Mouse (Mus musculus): ENCODE results near the gene 6430550D23Rik.
"Not testable (repeated sequence)": the region's sequence is repeated elsewhere in the genome, so short reads cannot be mapped to it uniquely, and the experiment has no call there.

Gene 6430550D23Rik

DNA sequence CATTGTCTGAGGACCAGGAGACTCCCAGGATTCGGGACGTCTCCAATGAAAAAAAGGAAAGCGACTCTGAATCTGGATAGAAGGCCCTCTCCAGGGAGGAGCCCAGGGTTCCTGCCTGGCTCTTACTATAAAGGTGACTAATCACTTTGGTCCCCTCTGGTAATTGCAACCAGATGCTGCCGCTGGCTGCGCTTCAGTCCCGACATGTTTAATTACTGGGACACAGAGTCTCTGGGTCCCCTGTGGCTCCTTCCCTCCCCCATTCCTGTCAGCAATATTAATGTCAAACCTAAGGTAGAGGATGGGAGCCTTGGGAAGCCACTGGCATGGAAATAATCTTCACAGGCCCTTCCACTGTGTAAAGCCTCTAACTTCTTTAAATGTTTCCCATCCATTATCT lies 58.4 kb downstream of the 6430550D23Rik start:
- no peak for DNase-seq

DNA sequence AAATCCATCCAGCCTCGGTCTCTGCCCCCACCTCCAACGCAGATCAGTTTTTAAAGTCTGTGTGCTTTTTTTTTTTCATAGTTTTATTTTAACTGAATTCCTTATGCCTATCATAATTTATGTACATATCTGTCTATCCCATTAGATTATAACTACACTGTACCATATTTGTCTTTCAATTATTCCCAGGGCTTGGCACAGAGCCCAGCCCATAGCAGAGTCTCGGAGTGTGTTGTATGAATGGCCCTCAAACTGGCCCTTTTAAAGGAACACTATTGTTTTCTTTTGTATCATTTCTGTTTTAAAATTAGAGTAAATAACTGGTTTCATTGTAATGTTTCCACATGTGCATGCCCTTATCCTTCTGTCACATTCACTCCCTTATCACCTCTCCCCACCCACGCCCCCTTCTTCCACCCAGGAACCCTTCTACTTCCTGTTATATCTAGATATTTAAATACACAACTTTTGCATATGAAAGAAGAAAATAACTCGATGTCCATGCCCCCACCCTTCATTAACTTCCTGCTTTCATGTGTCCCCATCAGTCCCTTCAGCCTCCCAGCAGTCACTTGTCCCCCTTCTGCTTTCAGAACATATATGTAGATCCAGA lies 60.3 kb downstream of the 6430550D23Rik start:
- peak; percentile 72 for DNase-seq

DNA sequence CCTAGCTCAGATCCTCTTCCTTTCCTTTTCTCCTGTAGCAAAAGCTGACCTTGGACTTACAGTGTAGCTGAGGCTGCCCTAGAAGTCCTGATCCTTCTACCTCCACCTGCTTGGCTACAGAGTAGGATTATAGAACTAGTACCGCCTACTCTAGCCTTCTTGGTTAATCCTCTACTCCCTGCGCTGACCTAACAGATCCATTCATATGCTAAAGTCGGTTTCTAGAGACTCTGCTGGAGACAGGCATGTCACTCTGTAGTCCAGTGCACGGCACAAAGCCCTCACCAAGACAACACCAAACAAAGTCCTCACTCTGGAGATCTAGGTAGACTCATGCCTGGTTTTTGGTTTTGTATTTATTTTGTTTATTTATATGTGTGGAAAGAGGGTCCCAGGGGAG lies 61.3 kb downstream of the 6430550D23Rik start:
- no peak for DNase-seq

DNA sequence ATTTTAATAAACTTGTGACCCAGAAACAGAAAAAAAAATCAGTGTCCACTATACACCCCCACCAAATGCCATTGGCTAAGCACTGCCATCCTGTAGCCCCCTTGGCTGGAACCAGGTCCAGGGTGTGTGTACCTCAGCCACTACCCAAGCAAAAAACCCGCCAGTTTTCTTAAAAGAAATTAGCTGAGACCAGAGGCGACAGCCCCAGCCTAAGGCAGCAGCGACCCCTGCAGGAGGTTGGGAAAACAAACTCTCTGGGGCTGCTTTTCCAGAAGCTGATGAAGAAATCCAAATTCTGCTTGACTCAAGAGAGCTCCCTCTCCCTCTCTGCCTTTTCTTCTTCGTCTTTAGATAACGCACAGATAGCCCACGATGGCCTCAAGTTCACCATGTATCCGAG lies 61.7 kb downstream of the 6430550D23Rik start:
- peak; percentile 80 for DNase-seq

DNA sequence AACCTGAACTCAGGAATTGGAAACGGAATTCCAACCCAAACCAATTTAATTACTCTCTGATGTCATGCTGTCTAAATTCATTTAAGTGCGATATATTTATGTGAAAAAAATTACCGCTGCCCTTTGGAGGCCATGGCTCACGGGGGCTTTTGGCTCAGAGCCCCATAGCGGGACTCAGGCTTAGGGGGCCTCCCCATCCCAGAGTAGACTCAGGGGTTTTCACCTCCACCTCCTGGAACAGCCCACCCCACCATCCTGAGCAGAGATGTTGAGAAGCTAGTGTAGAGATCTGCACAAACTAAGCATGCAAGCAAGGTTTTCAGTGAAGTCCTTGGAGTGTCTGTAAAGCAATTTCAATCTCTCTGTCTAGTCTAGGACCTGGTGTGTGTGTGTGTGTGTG lies 62.2 kb downstream of the 6430550D23Rik start:
- DNase-seq: no peak

DNA sequence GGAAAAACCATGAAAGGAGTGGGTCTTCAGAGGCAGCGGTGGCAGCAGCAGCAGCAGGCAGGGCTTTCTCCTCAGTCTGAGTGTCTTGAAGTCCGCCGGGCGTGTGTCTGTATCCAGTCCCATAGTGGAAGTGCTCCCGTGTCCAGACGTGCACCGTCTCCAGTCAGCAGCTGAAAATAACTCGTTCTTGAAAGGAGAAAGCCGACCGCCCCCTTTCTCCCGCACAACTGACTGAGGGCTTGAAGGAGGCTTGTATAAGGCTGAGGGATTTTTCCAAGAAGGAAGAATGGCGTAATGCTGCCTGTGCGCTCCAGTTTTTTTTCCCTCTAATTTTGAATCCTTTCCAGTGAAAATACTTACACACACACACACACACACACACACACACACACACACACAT lies 62.7 kb downstream of the 6430550D23Rik start, which contains the start of gene Gdf5:
Gene Gdf5 (minus strand): TSS at position 244 of the 400 bp plus-strand sequence.
- DNase-seq: no peak

DNA sequence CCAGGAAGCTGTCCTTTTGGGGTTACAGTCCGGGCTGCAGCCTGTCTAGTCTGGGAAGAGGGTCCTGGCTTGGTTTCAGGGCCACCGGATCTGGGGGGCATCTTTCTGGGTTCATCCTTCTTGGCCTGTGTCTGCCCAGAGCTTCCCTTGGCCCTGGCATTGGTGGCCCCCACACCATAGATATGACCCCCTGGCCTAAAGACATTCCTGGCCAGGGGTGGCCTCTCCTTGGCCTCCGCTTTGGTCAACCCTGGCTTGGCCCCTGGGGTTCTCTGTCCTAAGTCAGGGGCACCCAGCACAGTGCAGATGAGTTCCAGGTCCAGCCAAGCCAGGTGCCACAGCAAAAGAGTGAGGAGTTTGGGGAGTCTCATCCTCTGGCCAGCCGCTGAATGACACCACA lies 63.1 kb downstream of the 6430550D23Rik start:
- DNase-seq: no peak

DNA sequence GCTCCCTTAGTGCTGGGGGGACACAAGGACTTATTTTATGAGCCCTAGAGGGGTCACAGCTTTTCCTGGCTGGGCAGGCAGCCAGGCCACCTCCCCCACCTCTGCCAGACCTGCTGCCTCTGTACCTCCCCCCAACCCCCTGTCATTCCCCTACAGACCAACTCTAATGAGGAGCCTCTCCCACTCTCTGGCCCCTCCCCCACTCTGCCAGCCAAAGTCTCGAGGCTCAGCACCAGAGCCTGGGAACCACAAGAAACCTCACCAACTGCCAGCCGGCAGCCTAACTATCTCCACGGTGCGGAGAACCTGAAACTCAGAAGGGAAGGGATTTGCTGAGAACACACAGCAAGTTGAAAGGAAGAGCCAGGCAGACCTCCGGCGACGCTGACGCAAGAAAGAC lies 64.3 kb downstream of the 6430550D23Rik start:
- DNase-seq: no peak

DNA sequence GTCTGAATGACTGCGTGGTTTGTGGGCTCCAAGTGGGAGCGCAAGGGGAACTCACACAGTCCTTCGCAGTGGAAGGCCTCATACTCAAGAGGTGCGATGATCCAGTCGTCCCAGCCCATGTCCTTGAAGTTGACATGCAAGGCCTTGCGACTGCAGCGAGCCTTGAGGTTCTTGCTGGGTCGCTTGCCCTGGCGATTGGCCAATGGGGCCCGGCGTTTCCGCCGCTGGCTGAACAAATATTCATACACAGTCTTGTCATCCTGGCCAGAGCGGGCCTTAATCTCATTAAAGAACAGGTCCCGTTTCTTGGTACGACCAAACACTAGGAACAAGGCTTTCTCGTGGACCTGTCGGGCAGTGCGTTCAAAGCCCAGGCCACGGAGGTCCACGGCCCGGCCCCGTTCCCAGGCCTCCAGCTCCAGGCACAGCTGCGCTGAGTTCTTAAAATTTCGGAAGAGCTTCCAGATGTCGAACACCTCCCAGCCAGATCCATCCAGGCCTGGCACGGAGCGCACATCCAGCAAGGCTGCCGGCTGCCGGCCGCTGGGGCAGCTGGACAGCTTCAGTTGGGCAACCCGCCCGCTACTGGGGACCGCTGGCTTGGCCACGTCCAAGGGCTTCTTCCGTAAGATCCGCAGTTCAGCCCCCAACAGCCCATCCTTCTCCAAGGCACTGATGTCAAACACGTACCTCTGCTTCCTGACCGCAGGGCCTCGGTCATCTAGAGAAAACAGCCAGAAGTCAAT lies 65.9 kb downstream of the 6430550D23Rik start:
- DNase-seq: no peak

DNA sequence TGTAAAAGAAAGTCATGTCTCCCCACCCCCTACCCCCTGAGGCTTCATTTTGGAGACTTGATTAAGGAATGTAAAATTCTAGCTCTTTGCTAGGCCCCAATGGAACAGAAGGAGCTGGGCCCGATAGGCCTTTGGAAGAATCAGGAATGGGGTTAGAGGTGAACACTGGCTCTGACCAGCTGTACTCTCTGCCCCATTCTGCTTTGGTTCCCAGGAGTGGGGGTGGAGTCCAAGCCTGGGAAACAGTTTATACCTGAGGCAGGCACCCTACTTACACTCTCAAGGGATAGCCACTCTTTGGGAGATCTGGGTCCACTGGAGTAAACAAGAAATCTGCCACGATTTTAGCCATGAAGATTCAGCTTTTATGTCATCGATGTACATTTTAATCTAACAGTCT lies 67.1 kb downstream of the 6430550D23Rik start, which contains the start of gene Gm15557:
Gene Gm15557 (plus strand): TSS at position 48 of the 400 bp plus-strand sequence.
- DNase-seq: no peak

DNA sequence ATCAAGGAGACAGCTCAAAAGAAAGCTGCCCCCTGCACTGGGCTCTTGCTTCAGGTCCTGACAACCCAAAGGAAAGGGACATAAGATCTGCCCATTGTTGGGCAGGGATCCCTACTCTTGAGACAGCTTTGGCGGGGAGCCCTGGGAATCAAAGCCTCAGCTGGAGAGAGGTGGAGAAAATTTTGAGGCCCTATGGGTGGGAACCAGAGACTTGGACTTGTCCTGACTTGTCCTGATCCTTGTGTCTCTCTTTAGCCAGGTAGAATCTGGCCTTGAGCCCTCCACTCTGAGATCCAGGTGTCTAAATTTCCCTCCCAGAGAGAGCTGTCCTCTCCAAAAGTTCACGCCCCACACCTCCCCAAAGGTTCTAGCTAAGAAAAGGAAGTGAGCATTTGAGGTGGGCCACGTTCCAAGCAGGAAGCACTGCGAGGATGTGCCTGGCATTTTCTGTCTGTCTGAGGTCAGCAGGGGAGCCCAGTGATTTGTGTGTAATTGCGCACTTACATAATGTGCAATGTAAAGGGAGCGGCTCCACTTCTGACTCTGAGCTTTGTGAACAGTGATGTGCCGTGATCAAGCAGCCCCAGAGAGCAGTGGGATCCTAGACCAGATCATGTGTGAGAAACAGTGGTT lies 67.8 kb downstream of the 6430550D23Rik start:
- DNase-seq: no peak

DNA sequence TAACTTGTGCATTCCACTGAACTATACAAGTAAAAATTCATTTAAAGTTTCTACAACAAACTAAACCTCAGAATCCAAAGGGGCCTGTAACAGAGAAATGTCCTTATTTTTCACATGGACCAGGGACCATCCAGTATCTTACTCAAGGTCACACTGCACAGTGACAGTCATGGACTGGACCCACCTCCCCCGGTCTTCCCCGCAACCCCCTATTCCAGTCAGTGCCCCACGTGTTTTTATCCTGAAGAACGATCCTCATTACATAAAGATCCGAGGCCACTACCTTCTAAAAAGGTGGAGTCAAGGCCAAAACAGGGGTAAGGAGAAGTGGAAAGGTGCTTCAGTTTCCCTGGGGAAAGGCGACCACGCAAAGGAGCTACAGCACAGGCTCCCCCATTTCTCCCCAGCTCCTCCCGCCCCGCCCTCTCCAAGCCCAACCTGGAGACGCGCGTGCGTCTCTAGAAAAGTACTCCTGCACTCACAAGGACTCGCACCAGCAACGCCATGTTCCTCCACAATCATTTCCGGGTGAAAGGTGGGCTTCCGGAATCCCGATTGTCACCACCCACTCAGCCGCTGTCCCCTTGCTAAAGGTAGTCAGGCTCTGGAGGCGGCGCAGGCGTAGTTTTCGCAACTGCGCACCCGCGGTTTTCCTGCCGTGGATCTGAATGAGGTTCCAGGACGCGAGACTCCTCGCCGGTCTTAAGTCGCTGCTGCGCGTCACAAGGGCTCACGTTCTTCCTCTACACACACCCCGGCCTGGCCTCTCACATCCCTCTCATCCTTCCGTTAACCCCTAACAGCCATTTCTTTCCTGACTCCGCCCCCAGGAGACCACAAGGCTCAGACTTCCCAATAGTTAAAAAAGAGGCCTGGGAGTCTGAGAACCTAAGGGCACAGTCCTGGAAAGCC lies 78.0 kb downstream of the 6430550D23Rik start, which contains the start of gene Uqcc1:
Gene Uqcc1 (minus strand): TSS at position 780 of the 912 bp plus-strand sequence.
- DNase-seq: peak; percentile 87

DNA sequence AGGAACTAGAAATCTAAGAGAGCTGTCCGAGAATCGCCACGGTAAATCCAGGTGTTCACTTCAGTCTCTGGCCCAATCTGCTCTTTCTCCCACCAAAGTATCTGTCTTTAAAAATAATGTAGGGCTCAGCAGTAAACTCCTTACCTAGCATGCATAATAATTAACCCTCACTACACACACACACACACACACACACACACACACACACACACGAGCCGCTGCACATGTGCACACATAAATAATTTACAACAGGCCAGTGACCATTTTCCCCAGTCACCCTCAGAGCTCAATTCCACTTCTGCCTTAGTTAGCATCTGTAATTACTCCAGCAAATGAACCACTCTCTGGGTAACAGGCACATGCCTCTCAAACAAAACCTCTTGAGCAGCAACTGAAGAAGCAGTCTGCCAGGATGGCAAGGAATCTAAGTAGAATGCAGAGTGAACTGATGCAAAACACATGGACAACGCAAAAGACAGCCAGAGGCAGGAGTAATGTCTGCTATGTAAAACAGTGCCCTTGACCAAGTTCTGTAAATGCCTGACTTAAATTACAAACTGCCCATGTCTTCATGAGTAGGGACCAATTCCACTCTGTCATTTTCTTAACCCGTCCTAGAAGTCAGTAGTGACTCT lies 78.9 kb downstream of the 6430550D23Rik start:
- no peak for DNase-seq

DNA sequence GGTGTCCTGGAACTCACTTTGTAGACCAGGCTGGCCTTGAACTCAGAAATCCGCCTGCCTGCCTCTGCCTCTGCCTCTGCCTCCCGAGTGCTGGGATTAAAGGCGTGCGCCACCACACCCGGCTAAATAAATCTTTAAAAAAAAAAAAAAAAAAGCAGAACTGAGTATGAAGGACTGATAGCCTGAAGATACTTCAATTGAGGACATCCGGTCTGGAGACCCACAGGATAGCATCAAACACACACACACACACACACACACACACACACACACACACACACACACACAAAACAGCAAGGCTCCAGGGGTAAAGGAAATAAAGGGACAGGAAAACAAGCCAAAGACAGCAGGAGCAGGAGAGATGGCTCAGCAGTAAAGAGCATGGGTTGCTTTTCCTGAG lies 82.6 kb downstream of the 6430550D23Rik start:
- DNase-seq: not testable (repeated sequence)

Data from liver (tissue).